Mouse (Mus musculus) embryonic fibroblast, embryonic 13.5 days (primary cell): ENCODE measurements at regions not wholly inside any gene's neighbourhood (a gene's known extent, or its start where the extent isn't known, plus 50 kb on each side); places are given as distances from the start of the nearest gene placed in this dataset.
"Not testable (repeated sequence)": the region's sequence is repeated elsewhere in the genome, so short reads cannot be mapped to it uniquely, and the experiment has no call there.

Source experiments
- H3K27ac ChIP-seq: 2 replicates; pipeline ENCODE4 v1.5.1; 2012; ENCODE audit warnings: low read length, control low read depth, inconsistent platforms; ENCODE audit not compliant: insufficient read depth
- H3K4me1 ChIP-seq: 2 replicates; pipeline ENCODE4 v1.6.1; 2011; ENCODE audit warnings: low read length; ENCODE audit not compliant: control insufficient read depth, insufficient read depth
- H3K4me3 ChIP-seq: 2 replicates; pipeline ENCODE4 v1.5.1; 2011; ENCODE audit warnings: mild to moderate bottlenecking, control low read depth, low read length; ENCODE audit not compliant: insufficient read depth
- CTCF ChIP-seq: IDR thresholded peaks from 2 replicates; pipeline ENCODE4 v1.5.1; 2011; ENCODE audit warnings: mild to moderate bottlenecking, control low read depth, low read length, moderate library complexity, borderline replicate concordance; ENCODE audit not compliant: insufficient read depth
- POLR2A ChIP-seq: IDR thresholded peaks from 2 replicates; pipeline ENCODE4 v1.6.1; 2011; ENCODE audit warnings: low read depth, mild to moderate bottlenecking, control low read depth, low read length, moderate library complexity

- H3K27ac ChIP-seq = no peak overlapping the region
These were observed 97.4 kb downstream of the Sox2 start for GRCm38 (mm10) chr3:34747499-34748093.

GRCm38 (mm10) chr3:34749989-34750388 is 99.8 kb downstream of the Sox2 start:
- Histone ChIP-seq H3K4me3 (no peak overlapping the region), H3K4me1 (no peaks in the 10 kb centered on the region), H3K27ac (no peak overlapping the region)
- TF ChIP-seq CTCF = no peak
- TF ChIP-seq POLR2A = no peak

More at GRCm38 (mm10) chr3:34747499-34748093, 97.4 kb downstream of the Sox2 start:
- H3K4me1 ChIP-seq = no peaks in the 10 kb centered on the region
- H3K4me3 ChIP-seq = no peak overlapping the region
- no peak for TF ChIP-seq CTCF
- TF ChIP-seq POLR2A = no peak

GRCm38 (mm10) chr3:34751551-34751950 is 101.3 kb downstream of the Sox2 start:
- Histone ChIP-seq H3K4me3 (no peak overlapping the region), H3K4me1 (no peaks in the 10 kb centered on the region), H3K27ac (no peak overlapping the region)
- TF ChIP-seq CTCF = no peak
- no peak for TF ChIP-seq POLR2A

- Histone ChIP-seq H3K27ac (no peak overlapping the region), H3K4me3 (no peak overlapping the region), H3K4me1 (no peaks in the 10 kb centered on the region)
- no peak for TF ChIP-seq CTCF
- TF ChIP-seq POLR2A = no peak
These were observed 103.4 kb downstream of the Sox2 start for GRCm38 (mm10) chr3:34753557-34753956.

GRCm38 (mm10) chr3:34754781-34755180 is 104.6 kb downstream of the Sox2 start:
- no peaks in the 10 kb centered on the region for H3K4me1 ChIP-seq
- H3K4me3 ChIP-seq = no peak overlapping the region
- TF ChIP-seq POLR2A = no peak
- no peak for TF ChIP-seq CTCF
- H3K27ac ChIP-seq = no peak overlapping the region

- H3K4me3 ChIP-seq, H3K4me1 ChIP-seq, H3K27ac ChIP-seq: not testable (repeated sequence)
These were observed 105.1 kb downstream of the Sox2 start for GRCm38 (mm10) chr3:34755282-34755681.

GRCm38 (mm10) chr3:34756632-34757031 is 106.4 kb downstream of the Sox2 start:
- H3K27ac ChIP-seq = no peak overlapping the region
- TF ChIP-seq CTCF (no peak), POLR2A (no peak)
- no peaks in the 10 kb centered on the region for H3K4me1 ChIP-seq
- no peak overlapping the region for H3K4me3 ChIP-seq

GRCm38 (mm10) chr3:34757130-34757529 is 106.9 kb downstream of the Sox2 start:
- no peak overlapping the region for H3K27ac ChIP-seq
- TF ChIP-seq CTCF = no peak
- no peak for TF ChIP-seq POLR2A
- H3K4me3 ChIP-seq = no peak overlapping the region
- no peaks in the 10 kb centered on the region for H3K4me1 ChIP-seq

GRCm38 (mm10) chr3:34757813-34758510 is 107.8 kb downstream of the Sox2 start:
- Histone ChIP-seq H3K4me1 (no peaks in the 10 kb centered on the region), H3K27ac (no peak overlapping the region), H3K4me3 (no peak overlapping the region)
- no peak for TF ChIP-seq CTCF
- no peak for TF ChIP-seq POLR2A

GRCm38 (mm10) chr3:34759942-34760640 is 109.9 kb downstream of the Sox2 start:
- Histone ChIP-seq H3K4me3 (no peak overlapping the region), H3K27ac (no peak overlapping the region), H3K4me1 (no peaks in the 10 kb centered on the region)
- no peak for TF ChIP-seq CTCF
- no peak for TF ChIP-seq POLR2A
